ENCODE assay signal across 10 mouse cellular contexts in genomic region chr2:167305382-167306272, GRCm38 (mm10). TPM values are rescaled to one million over a fixed set of nuclear protein-coding genes. Genes with fewer than 3 reads are reported as not detected.
DNase-seq lines count a peak whose midpoint lies in the region; ATAC-seq lines count a peak whose summit lies in the region.
"Had no signal": no experiment of that assay in that cellular context is flagged by ENCODE, and none has a peak within 500 bp of the region (broad histone marks: within the 10 kb centered on the region; RNA-seq: fewer than 3 reads in every experiment).

No protein-coding gene starts in this region.

- H3K4me3 ChIP-seq in liver, embryonic 11.5 days (ENCODE audit: low read depth, low read length): no peak overlapping the region
- H3K4me3 ChIP-seq: liver, embryonic 13.5 days had no signal

- peak; percentile 7 for DNase-seq in kidney, adult 9 months
- DNase-seq in kidney, postnatal 4 days: no peak
- DNase-seq in adrenal gland, adult 18-20 months (ENCODE audit: low spot score in 2 of 2): peak; percentile 3 to 20
- DNase-seq in adrenal gland, adult 2 months: peak; percentile 10
- DNase-seq in frontal cortex, postnatal 14 days (ENCODE audit: low spot score in 2 of 2): peak; percentile 2
- no peak for DNase-seq in liver, embryonic 11.5 days (ENCODE audit: low spot score)
- DNase-seq: liver, embryonic 13.5 days had no signal

- H3K27ac ChIP-seq in liver, embryonic 11.5 days (ENCODE audit: low read depth, low read length): no peak overlapping the region
- H3K27ac ChIP-seq: hindbrain, embryonic 14.5 days; liver, embryonic 13.5 days; stomach, postnatal 0 days had no signal

- no peak overlapping the region for H3K9ac ChIP-seq in liver, embryonic 11.5 days (ENCODE audit: low read depth, low read length)
- H3K9ac ChIP-seq: hindbrain, embryonic 14.5 days; liver, embryonic 13.5 days had no signal

- H3K9me3 ChIP-seq in liver, embryonic 11.5 days (ENCODE audit: control insufficient read depth, low read length): no peaks in the 10 kb centered on the region
- H3K9me3 ChIP-seq: liver, embryonic 13.5 days had no signal

- H3K4me1 ChIP-seq in liver, embryonic 11.5 days (replicated peaks; ENCODE audit: control insufficient read depth, insufficient read depth, low read length): peaks cover 3% of the 10 kb centered on the region; the same call in 1 of the 2 replicates

- H3K4me2 ChIP-seq in liver, embryonic 11.5 days: no peak overlapping the region
- H3K4me2 ChIP-seq: hindbrain, embryonic 14.5 days; liver, embryonic 13.5 days had no signal

- no peak for ATAC-seq in liver, embryonic 11.5 days (replicated peaks; ENCODE audit: low FRiP score)
- no peak for ATAC-seq in CD4-positive, CD25-positive, alpha-beta regulatory T cell, adult 4 months

- no peaks in the 10 kb centered on the region for H3K27me3 ChIP-seq in liver, embryonic 11.5 days (replicated peaks; ENCODE audit: control insufficient read depth, insufficient read depth, low read length)
- H3K27me3 ChIP-seq: liver, embryonic 13.5 days had no signal

- H3K36me3 ChIP-seq in liver, embryonic 11.5 days (ENCODE audit: control insufficient read depth, insufficient read depth, low read length): peaks cover 21% of the 10 kb centered on the region; the same call in 1 of the 2 replicates

- 88% methylated on average over 12 of the region's 13 CpGs for WGBS in liver, embryonic 11.5 days

RNA-seq across cellular contexts. Expression of gene B4galt5, which starts 43.4 kb away (rescaled TPM):
- 100 to 1,000 TPM in 1 of 2 experiments, 10 to 100 TPM in 1; 74.7 to 123 TPM for total RNA-seq in adrenal gland, adult 18-20 months (2021)
- total RNA-seq in adrenal gland, adult 2 months (2021): 100 to 1,000 TPM in 1 of 2 experiments, 10 to 100 TPM in 1; 92.7 to 113 TPM
- 43.9 and 47.6 TPM in 2 replicates for polyA plus RNA-seq in adrenal gland, adult 2 months (2012; rRNA removed)
- 8.0 and 11.8 TPM in 2 replicates for polyA plus RNA-seq in liver, embryonic 11.5 days (2014; fragmentation: Nextera tagmentation; extraction: Ambion mirVana)
- 1 to 10 TPM; 6.3 to 9.4 TPM for polyA plus RNA-seq in CD4-positive, CD25-positive, alpha-beta regulatory T cell, adult 4 months (2017; shearing (Covaris generic))

Comparison
In these comparisons a context has a peak if more than half of its experiments do, and no peak if none do; other contexts are left out.
1. DNase-seq: peak in kidney, adult 9 months (single experiment), adrenal gland, adult 18-20 months (2 of 2), adrenal gland, adult 2 months (single experiment) and frontal cortex, postnatal 14 days (2 of 2); none in kidney, postnatal 4 days (0 of 2) and liver, embryonic 11.5 days (single experiment).